Mouse (Mus musculus) heart, postnatal 0 days (tissue): ENCODE measurements around the gene Ncf4. TPM values are rescaled to one million over a fixed set of nuclear protein-coding genes. Genes with fewer than 3 reads are reported as not detected.
"Not testable (repeated sequence)": the region's sequence is repeated elsewhere in the genome, so short reads cannot be mapped to it uniquely, and the experiment has no call there.

Experiments used
- ATAC-seq: fragments of 200-750 bp; cut with Nextera tagmentation; 2 replicates; pipeline ENCODE4 v1.8.0; 2017; ENCODE audit warnings: low read depth, moderate number of reproducible peaks, moderate library complexity; ENCODE audit not compliant: insufficient read depth
- DNase-seq: peaks from one replicate; pipeline ENCODE4 v3.0.0-alpha.2; 2016; ENCODE audit warnings: low spot score
- H3K27ac ChIP-seq: fragments of 300-500 bp; sonication (generic); 2 replicates; pipeline ENCODE4 v1.5.1; 2014; ENCODE audit warnings: low read depth, mild to moderate bottlenecking
- H3K27me3 ChIP-seq: fragments of 300-500 bp; sonication (generic); 2 replicates; pipeline ENCODE4 v1.6.1; 2014; ENCODE audit warnings: low read length, mixed read lengths; ENCODE audit not compliant: control insufficient read depth, insufficient read depth
- H3K36me3 ChIP-seq: fragments of 300-500 bp; sonication (generic); replicated peaks from 2 replicates; pipeline ENCODE4 v1.6.1; 2014; ENCODE audit warnings: low read length, mixed read lengths; ENCODE audit not compliant: control insufficient read depth, insufficient read depth
- H3K4me1 ChIP-seq: fragments of 300-500 bp; sonication (generic); 2 replicates; pipeline ENCODE4 v1.6.1; 2014; ENCODE audit warnings: antibody characterized with exemption; ENCODE audit not compliant: control insufficient read depth, insufficient read depth
- H3K4me2 ChIP-seq: fragments of 300-500 bp; sonication (generic); 2 replicates; pipeline ENCODE4 v1.6.1; 2014; ENCODE audit warnings: low read depth, mild to moderate bottlenecking, low read length, moderate library complexity
- H3K4me3 ChIP-seq: fragments of 300-500 bp; sonication (generic); 2 replicates; pipeline ENCODE4 v1.5.1; 2014; ENCODE audit warnings: low read depth, low read length
- H3K9ac ChIP-seq: fragments of 300-500 bp; sonication (generic); replicated peaks from 2 replicates; pipeline ENCODE4 v1.6.1; 2014; ENCODE audit warnings: low read depth, low read length, mixed read lengths
- H3K9me3 ChIP-seq: fragments of 300-500 bp; sonication (generic); replicated peaks from 2 replicates; pipeline ENCODE4 v1.6.1; 2016; ENCODE audit warnings: low read length; ENCODE audit not compliant: control insufficient read depth
- CTCF ChIP-seq: IDR thresholded peaks from 2 replicates; pipeline ENCODE4 v1.5.1; 2016; ENCODE audit warnings: antibody characterized with exemption, control low read depth, low read depth
- EP300 ChIP-seq: IDR thresholded peaks from 2 replicates; pipeline ENCODE4 v1.6.1; 2016; ENCODE audit warnings: antibody characterized with exemption, low read depth
- whole genome bisulfite sequencing: fragments of 180-500 bp; shearing (Covaris S2); extraction: QIAGEN DNeasy Blood & Tissue Kit; methylation state at CpG from one replicate; pipeline ENCODE4 v1.1.7; 2014; 5-methylcytosine and 5-hydroxymethylcytosine counted together
- polyA plus RNA-seq: library from polyadenylated mRNA; unstranded; fragments of >200 nt; fragmentation: Nextera tagmentation; extraction: Ambion mirVana; gene quantifications from 2 replicates; pipeline ENCODE4 v1.2.1, GENCODE M21; 2015
- total RNA-seq: library from RNA; depleted of rRNA; stranded (reverse); fragments of >200 nt; gene quantifications from 2 replicates; pipeline ENCODE4 v1.2.3, GENCODE M21; 2014; ENCODE audit warnings: low replicate concordance

The Ncf4 gene
- total and polyA plus RNA-seq, 2 experiments from 2014 or later = 1.3 to 1.5 TPM

- peak overlapping the region; percentile 31 for H3K27ac ChIP-seq
- peak; percentile 39 for DNase-seq
- H3K4me3 ChIP-seq = no peak overlapping the region
- no peak overlapping the region for H3K9ac ChIP-seq
- no peaks in the 10 kb centered on the region for H3K36me3 ChIP-seq
- H3K9me3 ChIP-seq = no peaks in the 10 kb centered on the region
- H3K27me3 ChIP-seq = 0 out of 2 replicates have a peak, but pooled peaks cover 6% of the 10 kb centered on the region
- 0 out of 2 replicates have a peak, but pooled peaks have one; percentile 38 for ATAC-seq
- peaks cover 20% of the 10 kb centered on the region for H3K4me1 ChIP-seq
- H3K4me2 ChIP-seq = no peak overlapping the region
- TF ChIP-seq EP300 (no peak), CTCF (no peak)
- 38% methylated on average over 6 of the region's 6 CpGs for WGBS
Observed at GRCm38 (mm10) chr15:78243774-78244173, 827 bp upstream of the Ncf4 start.

GRCm38 (mm10) chr15:78246143-78247116, 1.8 kb downstream of the Ncf4 start:
- DNase-seq (no peak), ATAC-seq (no peak)
- Histone ChIP-seq H3K4me2 (no peak overlapping the region), H3K27ac (no peak overlapping the region), H3K4me1 (peaks cover 20% of the 10 kb centered on the region), H3K4me3 (no peak overlapping the region), H3K36me3 (no peaks in the 10 kb centered on the region), H3K9ac (no peak overlapping the region), H3K27me3 (0 out of 2 replicates have a peak, but pooled peaks cover 6% of the 10 kb centered on the region), H3K9me3 (no peaks in the 10 kb centered on the region)
- WGBS = 49% methylated on average over 18 of the region's 18 CpGs
- TF ChIP-seq EP300 = no peak
- no peak for TF ChIP-seq CTCF

DNA sequence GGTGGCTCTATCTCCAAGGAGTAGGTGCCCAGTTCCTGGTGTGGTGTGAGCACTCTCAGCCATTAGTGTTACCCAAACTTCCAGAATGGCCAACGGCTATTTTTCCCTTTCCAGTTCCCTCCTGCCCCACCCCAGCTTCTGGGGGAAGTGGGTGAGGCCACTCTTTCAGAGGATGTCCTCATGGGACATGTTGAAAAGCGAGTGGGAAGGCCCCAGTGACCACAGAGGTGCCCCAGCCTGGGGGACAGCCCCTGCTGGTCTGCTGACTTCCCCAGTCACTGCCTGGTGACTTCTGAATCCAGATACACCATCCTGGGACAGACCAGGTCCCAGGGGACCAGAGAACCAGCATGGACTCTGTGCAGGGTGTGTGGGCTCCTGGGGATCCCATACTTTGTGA, 3.1 kb downstream of the Ncf4 start:
- DNase-seq = no peak
- WGBS = 54% methylated on average over 2 of the region's 2 CpGs
- no peak overlapping the region for H3K27ac ChIP-seq
- no peak overlapping the region for H3K4me3 ChIP-seq
- H3K9ac ChIP-seq = no peak overlapping the region
- H3K9me3 ChIP-seq = no peaks in the 10 kb centered on the region
- peaks cover 20% of the 10 kb centered on the region for H3K4me1 ChIP-seq
- no peak overlapping the region for H3K4me2 ChIP-seq
- ATAC-seq = no peak
- no peaks in the 10 kb centered on the region for H3K36me3 ChIP-seq
- 0 out of 2 replicates have a peak, but pooled peaks cover 6% of the 10 kb centered on the region for H3K27me3 ChIP-seq
- TF ChIP-seq CTCF (no peak), EP300 (no peak)

DNA sequence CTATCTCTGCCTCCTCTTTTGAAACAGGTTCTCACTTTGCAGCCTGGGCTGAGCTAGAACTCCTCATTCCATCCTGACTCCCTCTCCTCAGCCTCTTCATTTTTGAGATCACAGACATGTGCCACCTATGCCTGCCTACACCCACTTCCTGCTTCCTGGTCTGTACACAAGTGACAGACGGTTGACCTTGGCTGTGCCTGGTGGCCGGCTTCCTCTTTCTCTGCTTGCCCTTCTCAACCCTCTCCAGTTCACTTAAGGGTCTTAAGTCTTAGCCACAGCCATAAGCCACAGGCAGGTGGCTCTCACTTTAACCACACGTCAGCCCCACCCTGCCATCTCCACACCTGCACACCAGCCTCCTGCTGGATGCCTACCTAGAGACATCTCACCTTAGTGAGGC, 3.8 kb downstream of the Ncf4 start:
- Histone ChIP-seq H3K36me3 (no peaks in the 10 kb centered on the region), H3K27me3 (0 out of 2 replicates have a peak, but pooled peaks cover 6% of the 10 kb centered on the region), H3K9me3 (no peaks in the 10 kb centered on the region), H3K4me3 (no peak overlapping the region), H3K9ac (no peak overlapping the region), H3K27ac (no peak overlapping the region), H3K4me2 (no peak overlapping the region), H3K4me1 (peaks cover 15% of the 10 kb centered on the region)
- ATAC-seq (no peak), DNase-seq (no peak)
- WGBS = 31% methylated on average over 3 of the region's 3 CpGs
- TF ChIP-seq EP300 (no peak), CTCF (no peak)

GRCm38 (mm10) chr15:78254751-78255150, 10.2 kb downstream of the Ncf4 start:
- DNase-seq (peak; percentile 31), ATAC-seq (no peak)
- Histone ChIP-seq H3K27ac (no peak overlapping the region), H3K4me2 (no peak overlapping the region), H3K36me3 (no peaks in the 10 kb centered on the region), H3K4me1 (no peaks in the 10 kb centered on the region), H3K4me3 (no peak overlapping the region), H3K27me3 (peaks cover 19% of the 10 kb centered on the region; the same call in 1 of the 2 replicates), H3K9ac (no peak overlapping the region), H3K9me3 (no peaks in the 10 kb centered on the region)
- TF ChIP-seq CTCF (peak; percentile 46), EP300 (no peak)
- WGBS = 26% methylated on average over 20 of the region's 20 CpGs

- not testable (repeated sequence) for H3K9me3 ChIP-seq, ATAC-seq, DNase-seq, H3K36me3 ChIP-seq, H3K27ac ChIP-seq, H3K9ac ChIP-seq, H3K4me3 ChIP-seq, H3K4me1 ChIP-seq, H3K4me2 ChIP-seq
- H3K27me3 ChIP-seq = peaks cover 19% of the 10 kb centered on the region; the same call in 1 of the 2 replicates
Observed at GRCm38 (mm10) chr15:78256602-78257259, 12.1 kb downstream of the Ncf4 start.
